ENCODE assay signal across 9 mouse cellular contexts in genomic region chr16:23980201-23980870, GRCm38 (mm10). TPM values are rescaled to one million over a fixed set of nuclear protein-coding genes. Genes with fewer than 3 reads are reported as not detected.
DNase-seq lines count a peak whose midpoint lies in the region; ATAC-seq and TF ChIP-seq lines count a peak whose summit lies in the region.
"Had no signal": no experiment of that assay in that cellular context is flagged by ENCODE, and none has a peak within 500 bp of the region (broad histone marks: within the 10 kb centered on the region; RNA-seq: fewer than 3 reads in every experiment).

No protein-coding gene starts in this region.

- peaks cover 46% of the 10 kb centered on the region for H3K27me3 ChIP-seq in forebrain, embryonic 13.5 days
- H3K27me3 ChIP-seq in limb, embryonic 10.5 days (ENCODE audit: low read depth, poor library complexity, severe bottlenecking), result peaks cover 53% of the 10 kb centered on the region
- H3K27me3 ChIP-seq in neural tube, embryonic 15.5 days (replicated peaks), result peaks cover 29% of the 10 kb centered on the region

- intact Hi-C loops in left cerebral cortex, adult 2 months (cut with DNase I), result loop anchor here (5.0 kb wide), 2 partner anchors 982 to 1982 kb away; no protein-coding TSS in a partner anchor
- intact Hi-C loops in left cerebral cortex, postnatal 4 days (cut with DNase I), result loop anchor here (5.0 to 10.0 kb wide), 3 partner anchors 834 to 1977 kb away; no protein-coding TSS in a partner anchor

- no peak for ATAC-seq in forebrain, embryonic 13.5 days
- ATAC-seq in neural tube, embryonic 15.5 days (ENCODE audit: low FRiP score), result no peak
- no peak for ATAC-seq in erythroblast, adult 5-6 weeks (replicated peaks; ENCODE audit: low FRiP score, poor library complexity, severe bottlenecking)

- 4% methylated on average over 11 of the region's 11 CpGs for WGBS in forebrain, embryonic 13.5 days
- 9% methylated on average over 11 of the region's 11 CpGs for WGBS in limb, embryonic 10.5 days
- 16% methylated on average over 11 of the region's 11 CpGs for WGBS in neural tube, embryonic 15.5 days

- peak overlapping the region; percentile 88 for H3K4me2 ChIP-seq in forebrain, embryonic 13.5 days
- peak overlapping the region; percentile 94 for H3K4me2 ChIP-seq in neural tube, embryonic 15.5 days

- peaks cover 42% of the 10 kb centered on the region for H3K4me1 ChIP-seq in forebrain, embryonic 13.5 days
- H3K4me1 ChIP-seq in limb, embryonic 10.5 days, result peaks cover 44% of the 10 kb centered on the region
- H3K4me1 ChIP-seq in neural tube, embryonic 15.5 days, result peaks cover 47% of the 10 kb centered on the region

- DNase-seq in left cerebral cortex, adult 2 months (ENCODE audit: extremely low spot score in 1 of 2, low spot score in 2 of 2), result no peak
- no peak for DNase-seq in left cerebral cortex, postnatal 4 days
- DNase-seq in limb, embryonic 10.5 days (ENCODE audit: low spot score), result peak; percentile 31
- DNase-seq in T-cell, adult 2 months (ENCODE audit: low spot score), result no peak
- no peak for DNase-seq in frontal cortex, postnatal 14 days (ENCODE audit: low spot score in 2 of 2)
- DNase-seq: thymus, adult 2 months had no signal

- peak overlapping the region; percentile 20; the same call in 1 of the 2 replicates for H3K27ac ChIP-seq in left cerebral cortex, adult 2 months
- no peak overlapping the region for H3K27ac ChIP-seq in forebrain, embryonic 13.5 days
- H3K27ac ChIP-seq in limb, embryonic 10.5 days, result no peak overlapping the region
- no peak overlapping the region for H3K27ac ChIP-seq in neural tube, embryonic 15.5 days (replicated peaks)

- peak overlapping the region; percentile 58; the same call in 1 of the 2 replicates for H3K9ac ChIP-seq in forebrain, embryonic 13.5 days
- H3K9ac ChIP-seq in neural tube, embryonic 15.5 days (replicated peaks), result peak overlapping the region; percentile 54; the same call in 1 of the 2 replicates

- H3K36me3 ChIP-seq in forebrain, embryonic 13.5 days (ENCODE audit: poor library complexity, severe bottlenecking), result no peaks in the 10 kb centered on the region
- no peaks in the 10 kb centered on the region for H3K36me3 ChIP-seq in limb, embryonic 10.5 days
- H3K36me3 ChIP-seq in neural tube, embryonic 15.5 days, result no peaks in the 10 kb centered on the region

- no peak for TF ChIP-seq CTCF in left cerebral cortex, adult 2 months (IDR thresholded peaks at IDR 0.05)

- H3K9me3 ChIP-seq in forebrain, embryonic 13.5 days (replicated peaks), result no peaks in the 10 kb centered on the region
- H3K9me3 ChIP-seq in limb, embryonic 10.5 days (replicated peaks), result no peaks in the 10 kb centered on the region
- no peaks in the 10 kb centered on the region for H3K9me3 ChIP-seq in neural tube, embryonic 15.5 days (replicated peaks)

- peak overlapping the region; percentile 9; the same call in 1 of the 2 replicates for H3K4me3 ChIP-seq in left cerebral cortex, adult 2 months
- peak overlapping the region; percentile 41 for H3K4me3 ChIP-seq in forebrain, embryonic 13.5 days
- H3K4me3 ChIP-seq in limb, embryonic 10.5 days, result peak overlapping the region; percentile 51
- peak overlapping the region; percentile 46 for H3K4me3 ChIP-seq in neural tube, embryonic 15.5 days (replicated peaks)

RNA-seq across cellular contexts. Expression of gene Gm37419, which starts 7.9 kb away (rescaled TPM):
- not detected for total RNA-seq in left cerebral cortex, adult 2 months (2021)
- total RNA-seq in left cerebral cortex, postnatal 4 days (2021), result not detected
- polyA plus RNA-seq in forebrain, embryonic 13.5 days (2015; fragmentation: Nextera tagmentation; extraction: Ambion mirVana), result not detected in 2 replicates
- not detected in 2 replicates for polyA plus RNA-seq in limb, embryonic 10.5 days (2016; fragmentation: Nextera tagmentation; extraction: Ambion mirVana)
- polyA plus RNA-seq in neural tube, embryonic 15.5 days (2015; fragmentation: Nextera tagmentation; extraction: Ambion mirVana), result not detected in 2 replicates
- not detected in 2 replicates for total RNA-seq in erythroblast, adult 5-6 weeks (2015; ENCODE audit: low replicate concordance)
- not detected in 2 replicates for total RNA-seq in erythroblast, adult 5-6 weeks (2017; ENCODE audit: low replicate concordance)
- polyA plus RNA-seq: thymus, adult 2 months had no signal

RNA-seq across cellular contexts. Expression of gene Bcl6, which starts 8.3 kb away (rescaled TPM):
- 10 to 100 TPM; 30.8 to 36.8 TPM for total RNA-seq in left cerebral cortex, adult 2 months (2021)
- total RNA-seq in left cerebral cortex, postnatal 4 days (2021), result 10 to 100 TPM; 21.0 to 22.4 TPM
- 0.81 and 0.84 TPM in 2 replicates for polyA plus RNA-seq in forebrain, embryonic 13.5 days (2015; fragmentation: Nextera tagmentation; extraction: Ambion mirVana)
- polyA plus RNA-seq in limb, embryonic 10.5 days (2016; fragmentation: Nextera tagmentation; extraction: Ambion mirVana), result 0.08 and 0.10 TPM in 2 replicates
- polyA plus RNA-seq in neural tube, embryonic 15.5 days (2015; fragmentation: Nextera tagmentation; extraction: Ambion mirVana), result 0.84 and 1.3 TPM in 2 replicates
- 5.2 and 7.9 TPM in 2 replicates for total RNA-seq in erythroblast, adult 5-6 weeks (2015; ENCODE audit: low replicate concordance)
- 3.7 and 4.2 TPM in 2 replicates for total RNA-seq in erythroblast, adult 5-6 weeks (2017; ENCODE audit: low replicate concordance)

RNA-seq across cellular contexts. Expression of gene Rtp2, which starts 48.1 kb away (rescaled TPM):
- total RNA-seq in left cerebral cortex, adult 2 months (2021), result not detected
- under 1 TPM in 1 of 2 experiments, not detected in 1; 0.36 TPM for total RNA-seq in left cerebral cortex, postnatal 4 days (2021)
- polyA plus RNA-seq in forebrain, embryonic 13.5 days (2015; fragmentation: Nextera tagmentation; extraction: Ambion mirVana), result not detected in 2 replicates
- polyA plus RNA-seq in limb, embryonic 10.5 days (2016; fragmentation: Nextera tagmentation; extraction: Ambion mirVana), result not detected in 2 replicates
- polyA plus RNA-seq in neural tube, embryonic 15.5 days (2015; fragmentation: Nextera tagmentation; extraction: Ambion mirVana), result not detected in 2 replicates
- not detected in 2 replicates for total RNA-seq in erythroblast, adult 5-6 weeks (2015; ENCODE audit: low replicate concordance)
- not detected in 2 replicates for total RNA-seq in erythroblast, adult 5-6 weeks (2017; ENCODE audit: low replicate concordance)
- polyA plus RNA-seq: thymus, adult 2 months had no signal
